Mouse (Mus musculus) ES-Bruce4 (cell line): ENCODE measurements around the gene Egfem1. TPM values are rescaled to one million over a fixed set of nuclear protein-coding genes. Genes with fewer than 3 reads are reported as not detected.

Experiments
- H3K27ac ChIP-seq: 2 replicates; pipeline ENCODE4 v1.5.1; 2012; ENCODE audit warnings: low read length, inconsistent platforms; ENCODE audit not compliant: insufficient read depth
- H3K27me3 ChIP-seq: 2 replicates; pipeline ENCODE4 v1.6.1; 2012; ENCODE audit warnings: mild to moderate bottlenecking, low read length, inconsistent platforms; ENCODE audit not compliant: control insufficient read depth, poor library complexity, insufficient read depth, severe bottlenecking
- H3K36me3 ChIP-seq: 2 replicates; pipeline ENCODE4 v1.6.1; 2012; ENCODE audit warnings: inconsistent platforms, mild to moderate bottlenecking, low read length, moderate library complexity; ENCODE audit not compliant: control insufficient read depth, poor library complexity, insufficient read depth, severe bottlenecking
- H3K4me1 ChIP-seq: one replicate; pipeline ENCODE4 v1.8.1; 2011; ENCODE audit warnings: low read length; ENCODE audit not compliant: control insufficient read depth, insufficient read depth
- H3K4me3 ChIP-seq: 2 replicates; pipeline ENCODE4 v1.5.1; 2011; ENCODE audit warnings: low read depth, mild to moderate bottlenecking, low read length
- H3K9ac ChIP-seq: 2 replicates; pipeline ENCODE4 v1.6.1; 2012; ENCODE audit warnings: low read depth, mild to moderate bottlenecking, inconsistent platforms; ENCODE audit not compliant: poor library complexity, severe bottlenecking
- H3K9me3 ChIP-seq: replicated peaks from 2 replicates; pipeline ENCODE4 v1.6.1; 2012; ENCODE audit warnings: mild to moderate bottlenecking, low read length, inconsistent platforms; ENCODE audit not compliant: control insufficient read depth, poor library complexity, insufficient read depth, severe bottlenecking
- CTCF ChIP-seq: IDR thresholded peaks from one replicate; pipeline ENCODE4 v1.8.1; 2011; ENCODE audit warnings: low read depth, low read length
- EP300 ChIP-seq: IDR thresholded peaks from 2 replicates; pipeline ENCODE4 v1.6.1; 2011; ENCODE audit warnings: low read depth, low read length; ENCODE audit not compliant: insufficient read depth
- POLR2A ChIP-seq: IDR thresholded peaks from one replicate; pipeline ENCODE4 v1.8.1; 2011; ENCODE audit warnings: low read length; ENCODE audit not compliant: insufficient read depth
- polyA plus RNA-seq: library from polyadenylated mRNA; stranded (reverse); fragments of >200 nt; gene quantifications from 2 replicates; pipeline ENCODE4 v1.2.4, GENCODE M21; 2011; ENCODE audit warnings: low read depth; ENCODE audit not compliant: missing spikeins, insufficient read depth, insufficient read length

Egfem1 gene
- polyA plus RNA-seq, 1 experiment, result not detected

- Histone ChIP-seq H3K4me3 (no peak overlapping the region), H3K4me1 (no peaks in the 10 kb centered on the region), H3K27me3 (no peaks in the 10 kb centered on the region), H3K9me3 (peaks cover 6% of the 10 kb centered on the region; the same call in 1 of the 2 replicates), H3K27ac (no peak overlapping the region), H3K36me3 (no peaks in the 10 kb centered on the region), H3K9ac (no peak overlapping the region)
- no peak for TF ChIP-seq EP300
- TF ChIP-seq POLR2A, result no peak
- no peak for TF ChIP-seq CTCF
Measured at GRCm38 (mm10) chr3:29047273-29047932, 34.4 kb upstream of the Egfem1 start.

- TF ChIP-seq EP300, result no peak
- TF ChIP-seq POLR2A, result no peak
- TF ChIP-seq CTCF, result no peak
- no peak overlapping the region for H3K9ac ChIP-seq
Measured at GRCm38 (mm10) chr3:29063156-29063555, 18.7 kb upstream of the Egfem1 start.

GRCm38 (mm10) chr3:29068428-29069098 is 13.3 kb upstream of the Egfem1 start:
- no peaks in the 10 kb centered on the region for H3K27me3 ChIP-seq
- no peaks in the 10 kb centered on the region for H3K9me3 ChIP-seq
- TF ChIP-seq EP300 (no peak), POLR2A (no peak), CTCF (no peak)
- no peaks in the 10 kb centered on the region for H3K4me1 ChIP-seq
- no peak overlapping the region for H3K4me3 ChIP-seq
- no peaks in the 10 kb centered on the region for H3K36me3 ChIP-seq
- no peak overlapping the region for H3K9ac ChIP-seq
- H3K27ac ChIP-seq, result no peak overlapping the region

More at GRCm38 (mm10) chr3:29063156-29063555, 18.7 kb upstream of the Egfem1 start:
- Histone ChIP-seq H3K36me3 (no peaks in the 10 kb centered on the region), H3K27me3 (no peaks in the 10 kb centered on the region), H3K27ac (no peak overlapping the region), H3K4me1 (no peaks in the 10 kb centered on the region), H3K9me3 (no peaks in the 10 kb centered on the region), H3K4me3 (no peak overlapping the region)

GRCm38 (mm10) chr3:29071315-29071714 is 10.5 kb upstream of the Egfem1 start:
- Histone ChIP-seq H3K4me1 (no peaks in the 10 kb centered on the region), H3K9ac (no peak overlapping the region), H3K36me3 (no peaks in the 10 kb centered on the region), H3K27ac (no peak overlapping the region), H3K9me3 (no peaks in the 10 kb centered on the region), H3K27me3 (no peaks in the 10 kb centered on the region), H3K4me3 (no peak overlapping the region)
- TF ChIP-seq POLR2A (no peak), EP300 (no peak), CTCF (no peak)

GRCm38 (mm10) chr3:29081517-29081916 is 306 bp upstream of the Egfem1 start:
- Histone ChIP-seq H3K9me3 (no peaks in the 10 kb centered on the region), H3K9ac (no peak overlapping the region), H3K27ac (no peak overlapping the region), H3K36me3 (no peaks in the 10 kb centered on the region), H3K27me3 (no peaks in the 10 kb centered on the region; the same call in none of the 2 replicates), H3K4me1 (no peaks in the 10 kb centered on the region), H3K4me3 (no peak overlapping the region)
- TF ChIP-seq EP300 (no peak), POLR2A (no peak), CTCF (no peak)

DNA sequence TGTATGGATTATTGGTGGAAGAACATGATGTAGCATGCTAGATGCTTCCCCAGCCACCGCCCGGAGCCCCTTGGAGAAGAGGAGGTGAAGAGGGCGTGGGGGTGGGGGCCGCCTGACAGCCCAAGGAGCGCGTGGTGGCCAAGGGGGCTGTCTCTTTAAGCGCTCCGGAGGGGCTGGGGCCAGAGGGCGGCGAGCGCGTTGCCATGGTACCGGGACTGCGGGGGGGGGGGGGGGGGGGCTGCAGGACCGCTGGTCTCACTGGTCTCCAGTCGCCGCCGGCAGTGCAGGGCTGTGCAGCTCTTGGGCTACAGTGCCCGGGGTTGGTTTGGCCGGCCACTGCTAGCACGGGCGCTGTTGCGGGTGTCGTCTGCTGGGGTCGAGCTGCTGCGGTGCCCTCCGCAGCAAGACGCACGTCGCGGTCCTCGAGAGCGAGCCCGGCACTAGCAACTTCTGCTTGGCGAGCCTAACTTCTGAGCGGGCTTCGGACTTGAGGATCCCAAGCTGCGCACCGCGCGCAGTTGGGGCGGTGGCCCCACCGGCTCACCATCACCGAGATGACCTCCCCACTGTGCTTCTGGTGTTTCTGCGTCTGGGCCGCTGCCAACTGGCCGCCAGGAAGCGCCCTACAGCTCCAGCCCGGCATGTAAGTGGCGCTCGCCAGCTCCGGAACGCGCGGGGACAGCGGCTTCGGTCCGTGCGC is 623 bp downstream of the Egfem1 start:
- H3K36me3 ChIP-seq, result no peaks in the 10 kb centered on the region
- H3K9ac ChIP-seq, result no peak overlapping the region
- TF ChIP-seq CTCF, result no peak
- TF ChIP-seq EP300, result no peak
- no peak for TF ChIP-seq POLR2A
- H3K27me3 ChIP-seq, result no peaks in the 10 kb centered on the region; the same call in none of the 2 replicates
- no peaks in the 10 kb centered on the region for H3K9me3 ChIP-seq
- H3K27ac ChIP-seq, result no peak overlapping the region
- no peaks in the 10 kb centered on the region for H3K4me1 ChIP-seq
- H3K4me3 ChIP-seq, result peak overlapping the region; percentile 47
